Mouse (Mus musculus): ENCODE measurements at regions not wholly inside any gene's neighbourhood (a gene's known extent, or its start where the extent isn't known, plus 50 kb on each side); places are given as distances from the start of the nearest gene placed in this dataset.

- H3K9me3 ChIP-seq (replicated peaks; ENCODE audit: control insufficient read depth, low read length) = no peaks in the 10 kb centered on the region
- no peaks in the 10 kb centered on the region for H3K36me3 ChIP-seq (replicated peaks; ENCODE audit: control insufficient read depth, insufficient read depth, low read depth, low read length)
- H3K4me2 ChIP-seq (ENCODE audit: low read depth, low read length) = no peak overlapping the region
- no peak overlapping the region for H3K9ac ChIP-seq (replicated peaks; ENCODE audit: low read length)
- 57% methylated on average over 4 of the region's 4 CpGs for WGBS
- H3K4me1 ChIP-seq (ENCODE audit: control insufficient read depth, insufficient read depth, low read length) = no peaks in the 10 kb centered on the region
- no peak overlapping the region for H3K27ac ChIP-seq (replicated peaks; ENCODE audit: low read depth, low read length)
- H3K27me3 ChIP-seq (ENCODE audit: control insufficient read depth, insufficient read depth, low read length) = no peaks in the 10 kb centered on the region
- no peak overlapping the region for H3K4me3 ChIP-seq (ENCODE audit: low read depth, low read length)
- ATAC-seq (replicated peaks; ENCODE audit: insufficient number of reproducible peaks, low FRiP score, low TSS enrichment, low read depth) (no peak), DNase-seq (ENCODE audit: low spot score) (no peak)
Observed at GRCm38 (mm10) chr4:47698926-47699325, 224.5 kb downstream of the Sec61b start.

GRCm38 (mm10) chr4:47703501-47703900, 229.0 kb downstream of the Sec61b start:
- H3K9me3 ChIP-seq (replicated peaks; ENCODE audit: control insufficient read depth, low read length) = no peaks in the 10 kb centered on the region

GRCm38 (mm10) chr4:47704607-47705006, 230.1 kb downstream of the Sec61b start:
- Histone ChIP-seq H3K4me3 (ENCODE audit: low read depth, low read length) (no peak overlapping the region), H3K27ac (replicated peaks; ENCODE audit: low read depth, low read length) (no peak overlapping the region), H3K27me3 (ENCODE audit: control insufficient read depth, insufficient read depth, low read length) (no peaks in the 10 kb centered on the region), H3K9me3 (replicated peaks; ENCODE audit: control insufficient read depth, low read length) (no peaks in the 10 kb centered on the region), H3K9ac (replicated peaks; ENCODE audit: low read length) (no peak overlapping the region), H3K4me1 (ENCODE audit: control insufficient read depth, insufficient read depth, low read length) (no peaks in the 10 kb centered on the region), H3K4me2 (ENCODE audit: low read depth, low read length) (no peak overlapping the region), H3K36me3 (replicated peaks; ENCODE audit: control insufficient read depth, insufficient read depth, low read depth, low read length) (no peaks in the 10 kb centered on the region)
- ATAC-seq (replicated peaks; ENCODE audit: insufficient number of reproducible peaks, low FRiP score, low TSS enrichment, low read depth) (no peak), DNase-seq (ENCODE audit: low spot score) (no peak)
- 75% methylated on average over 4 of the region's 4 CpGs for WGBS

More at GRCm38 (mm10) chr4:47703501-47703900, 229.0 kb downstream of the Sec61b start:
- Histone ChIP-seq H3K4me1 (ENCODE audit: control insufficient read depth, insufficient read depth, low read length) (no peaks in the 10 kb centered on the region), H3K27me3 (ENCODE audit: control insufficient read depth, insufficient read depth, low read length) (no peaks in the 10 kb centered on the region), H3K36me3 (replicated peaks; ENCODE audit: control insufficient read depth, insufficient read depth, low read depth, low read length) (no peaks in the 10 kb centered on the region), H3K4me3 (ENCODE audit: low read depth, low read length) (no peak overlapping the region), H3K4me2 (ENCODE audit: low read depth, low read length) (no peak overlapping the region), H3K27ac (replicated peaks; ENCODE audit: low read depth, low read length) (no peak overlapping the region), H3K9ac (replicated peaks; ENCODE audit: low read length) (no peak overlapping the region)
- DNase-seq (ENCODE audit: low spot score) (no peak), ATAC-seq (replicated peaks; ENCODE audit: insufficient number of reproducible peaks, low FRiP score, low TSS enrichment, low read depth) (no peak)
- 86% methylated on average over 2 of the region's 2 CpGs for WGBS

GRCm38 (mm10) chr4:47707966-47708365, 233.5 kb downstream of the Sec61b start:
- H3K4me2 ChIP-seq (ENCODE audit: low read depth, low read length) = no peak overlapping the region
- H3K4me1 ChIP-seq (ENCODE audit: control insufficient read depth, insufficient read depth, low read length) = no peaks in the 10 kb centered on the region
- ATAC-seq (replicated peaks; ENCODE audit: insufficient number of reproducible peaks, low FRiP score, low TSS enrichment, low read depth) = no peak
- no peaks in the 10 kb centered on the region for H3K27me3 ChIP-seq (ENCODE audit: control insufficient read depth, insufficient read depth, low read length)
- H3K9ac ChIP-seq (replicated peaks; ENCODE audit: low read length) = no peak overlapping the region
- no peak overlapping the region for H3K4me3 ChIP-seq (ENCODE audit: low read depth, low read length)
- H3K36me3 ChIP-seq (replicated peaks; ENCODE audit: control insufficient read depth, insufficient read depth, low read depth, low read length) = no peaks in the 10 kb centered on the region
- H3K9me3 ChIP-seq (replicated peaks; ENCODE audit: control insufficient read depth, low read length) = no peaks in the 10 kb centered on the region
- no peak overlapping the region for H3K27ac ChIP-seq (replicated peaks; ENCODE audit: low read depth, low read length)
- DNase-seq (ENCODE audit: low spot score) = no peak

- 63% methylated on average over 7 of the region's 7 CpGs for WGBS
- no peak overlapping the region for H3K4me3 ChIP-seq (ENCODE audit: low read depth, low read length)
- no peak for ATAC-seq (replicated peaks; ENCODE audit: insufficient number of reproducible peaks, low FRiP score, low TSS enrichment, low read depth)
Observed at GRCm38 (mm10) chr4:47713387-47713786, 238.9 kb downstream of the Sec61b start.

GRCm38 (mm10) chr4:47724331-47725004, 250.0 kb downstream of the Sec61b start:
- H3K9me3 ChIP-seq (replicated peaks; ENCODE audit: control insufficient read depth, low read length) = no peaks in the 10 kb centered on the region
- no peaks in the 10 kb centered on the region for H3K36me3 ChIP-seq (replicated peaks; ENCODE audit: control insufficient read depth, insufficient read depth, low read depth, low read length)
- ATAC-seq (replicated peaks; ENCODE audit: insufficient number of reproducible peaks, low FRiP score, low TSS enrichment, low read depth) = no peak
- no peak overlapping the region for H3K4me3 ChIP-seq (ENCODE audit: low read depth, low read length)
- H3K27ac ChIP-seq (replicated peaks; ENCODE audit: low read depth, low read length) = no peak overlapping the region
- no peak overlapping the region for H3K9ac ChIP-seq (replicated peaks; ENCODE audit: low read length)
- H3K27me3 ChIP-seq (ENCODE audit: control insufficient read depth, insufficient read depth, low read length) = no peaks in the 10 kb centered on the region
- H3K4me2 ChIP-seq (ENCODE audit: low read depth, low read length) = no peak overlapping the region
- H3K4me1 ChIP-seq (ENCODE audit: control insufficient read depth, insufficient read depth, low read length) = no peaks in the 10 kb centered on the region; the same call in none of the 2 replicates
- peak; percentile 27 for DNase-seq (ENCODE audit: low spot score)
- WGBS = 5% methylated on average over 8 of the region's 8 CpGs

More at GRCm38 (mm10) chr4:47713387-47713786, 238.9 kb downstream of the Sec61b start:
- DNase-seq (ENCODE audit: low spot score) = no peak
- Histone ChIP-seq H3K4me1 (ENCODE audit: control insufficient read depth, insufficient read depth, low read length) (no peaks in the 10 kb centered on the region), H3K4me2 (ENCODE audit: low read depth, low read length) (no peak overlapping the region), H3K9me3 (replicated peaks; ENCODE audit: control insufficient read depth, low read length) (no peaks in the 10 kb centered on the region), H3K27me3 (ENCODE audit: control insufficient read depth, insufficient read depth, low read length) (no peaks in the 10 kb centered on the region), H3K9ac (replicated peaks; ENCODE audit: low read length) (no peak overlapping the region), H3K36me3 (replicated peaks; ENCODE audit: control insufficient read depth, insufficient read depth, low read depth, low read length) (no peaks in the 10 kb centered on the region), H3K27ac (replicated peaks; ENCODE audit: low read depth, low read length) (no peak overlapping the region)

GRCm38 (mm10) chr4:47725005-47725340, 250.5 kb downstream of the Sec61b start:
- Histone ChIP-seq H3K27ac (replicated peaks; ENCODE audit: low read depth, low read length) (no peak overlapping the region), H3K36me3 (replicated peaks; ENCODE audit: control insufficient read depth, insufficient read depth, low read depth, low read length) (no peaks in the 10 kb centered on the region), H3K9me3 (replicated peaks; ENCODE audit: control insufficient read depth, low read length) (no peaks in the 10 kb centered on the region), H3K27me3 (ENCODE audit: control insufficient read depth, insufficient read depth, low read length) (no peaks in the 10 kb centered on the region), H3K4me1 (ENCODE audit: control insufficient read depth, insufficient read depth, low read length) (no peaks in the 10 kb centered on the region; the same call in none of the 2 replicates), H3K9ac (replicated peaks; ENCODE audit: low read length) (no peak overlapping the region), H3K4me3 (ENCODE audit: low read depth, low read length) (no peak overlapping the region), H3K4me2 (ENCODE audit: low read depth, low read length) (no peak overlapping the region)
- 13% methylated on average over 3 of the region's 3 CpGs for WGBS
- no peak for ATAC-seq (replicated peaks; ENCODE audit: insufficient number of reproducible peaks, low FRiP score, low TSS enrichment, low read depth)
- DNase-seq (ENCODE audit: low spot score) = no peak

GRCm38 (mm10) chr4:47746498-47747190, 272.2 kb downstream of the Sec61b start:
- Histone ChIP-seq H3K4me2 (ENCODE audit: low read depth, low read length) (no peak overlapping the region), H3K4me1 (ENCODE audit: control insufficient read depth, insufficient read depth, low read length) (no peaks in the 10 kb centered on the region), H3K4me3 (ENCODE audit: low read depth, low read length) (no peak overlapping the region), H3K27ac (replicated peaks; ENCODE audit: low read depth, low read length) (no peak overlapping the region), H3K36me3 (replicated peaks; ENCODE audit: control insufficient read depth, insufficient read depth, low read depth, low read length) (no peaks in the 10 kb centered on the region), H3K9ac (replicated peaks; ENCODE audit: low read length) (no peak overlapping the region), H3K9me3 (replicated peaks; ENCODE audit: control insufficient read depth, low read length) (no peaks in the 10 kb centered on the region), H3K27me3 (ENCODE audit: control insufficient read depth, insufficient read depth, low read length) (no peaks in the 10 kb centered on the region)
- DNase-seq (ENCODE audit: low spot score) = no peak
- ATAC-seq (replicated peaks; ENCODE audit: insufficient number of reproducible peaks, low FRiP score, low TSS enrichment, low read depth) = no peak
- 87% methylated on average over 8 of the region's 8 CpGs for WGBS

Measured in embryonic facial prominence, embryonic 11.5 days (tissue).